Mouse (Mus musculus): Measurements from ENCODE around the gene Nmnat3. TPM values are rescaled to one million over a fixed set of nuclear protein-coding genes. Genes with fewer than 3 reads are reported as not detected.

Gene Nmnat3
- total and polyA plus RNA-seq, 3 experiments = 8.1 to 9.3 (median 9.2) TPM

GRCm38 (mm10) chr9:98260210-98260609, 27.0 kb upstream of the Nmnat3 start:
- no peak for DNase-seq (ENCODE audit: extremely low read depth)
- no peak overlapping the region for H3K9ac ChIP-seq (ENCODE audit: insufficient read depth, low read depth)
- H3K4me2 ChIP-seq (ENCODE audit: insufficient read depth, low read depth, poor library complexity, severe bottlenecking) = no peak overlapping the region
- in situ Hi-C loops (cut with MboI; ENCODE audit: low pct_ligation_motif_present, low pct_unique_long_range_greater_than_20kb, low sequenced_read_pairs) = no loop called here
- no peaks in the 10 kb centered on the region for H3K27me3 ChIP-seq (replicated peaks)
- H3K36me3 ChIP-seq (replicated peaks in 1 of 2; ENCODE audit: control insufficient read depth in 1 of 2, insufficient read depth in 1 of 2, low read length in 1 of 2) = no peaks in the 10 kb centered on the region
- no peaks in the 10 kb centered on the region for H3K79me2 ChIP-seq (replicated peaks; ENCODE audit: control insufficient read depth, extremely low read depth, insufficient read depth, poor library complexity, severe bottlenecking)
- no peaks in the 10 kb centered on the region for H3K4me1 ChIP-seq (ENCODE audit: control insufficient read depth in 1 of 2, insufficient read depth in 2 of 2)
- dilution Hi-C loops (cut with MboI; ENCODE audit: extremely low pct_ligation_motif_present, extremely low pct_unique_long_range_greater_than_20kb, low sequenced_read_pairs) = no loop called here
- no peak overlapping the region for H3K4me3 ChIP-seq (replicated peaks in 1 of 3; ENCODE audit: low read depth in 2 of 3, low read length in 2 of 3, poor library complexity in 1 of 3)
- H3K9me3 ChIP-seq (replicated peaks; ENCODE audit: low read length) = peaks cover 9% of the 10 kb centered on the region
- no peak overlapping the region for H3K27ac ChIP-seq (ENCODE audit: insufficient read depth, low read depth)
- no peak for TF ChIP-seq TCF12 (IDR thresholded peaks at IDR 0.05; ENCODE audit: low read depth, low read length)
- no peak for TF ChIP-seq NELFE (IDR thresholded peaks at IDR 0.05; ENCODE audit: low read depth, low read length)
- no peak for TF ChIP-seq MXI1 (IDR thresholded peaks at IDR 0.05; ENCODE audit: low read depth, low read length)
- TF ChIP-seq ZNF384 (IDR thresholded peaks at IDR 0.05; ENCODE audit: low read depth, low read length) = no peak
- no peak for TF ChIP-seq MAFK (IDR thresholded peaks at IDR 0.05; ENCODE audit: insufficient replicate concordance, low read length)
- no peak for TF ChIP-seq GABPA (IDR thresholded peaks at IDR 0.05; ENCODE audit: insufficient replicate concordance, low read depth, low read length)
- TF ChIP-seq USF1 (IDR thresholded peaks at IDR 0.05; ENCODE audit: low read depth, low read length) = no peak
- TF ChIP-seq CTCF (conservative IDR thresholded peaks at IDR 0.05 in 1 of 2, IDR thresholded peaks at IDR 0.05 in 1 of 2; ENCODE audit: low read depth in 2 of 2, low read length in 2 of 2) = no peak
- no peak for TF ChIP-seq BHLHE40 (IDR thresholded peaks at IDR 0.05; ENCODE audit: low read depth, low read length)

GRCm38 (mm10) chr9:98261461-98262011, 25.7 kb upstream of the Nmnat3 start:
- Histone ChIP-seq H3K27me3 (replicated peaks) (no peaks in the 10 kb centered on the region), H3K4me3 (replicated peaks in 1 of 3; ENCODE audit: low read depth in 2 of 3, low read length in 2 of 3, poor library complexity in 1 of 3) (no peak overlapping the region), H3K36me3 (replicated peaks in 1 of 2; ENCODE audit: control insufficient read depth in 1 of 2, insufficient read depth in 1 of 2, low read length in 1 of 2) (no peaks in the 10 kb centered on the region), H3K4me2 (ENCODE audit: insufficient read depth, low read depth, poor library complexity, severe bottlenecking) (no peak overlapping the region), H3K9me3 (replicated peaks; ENCODE audit: low read length) (peaks cover 9% of the 10 kb centered on the region), H3K4me1 (ENCODE audit: control insufficient read depth in 1 of 2, insufficient read depth in 2 of 2) (no peaks in the 10 kb centered on the region), H3K27ac (ENCODE audit: insufficient read depth, low read depth) (no peak overlapping the region), H3K9ac (ENCODE audit: insufficient read depth, low read depth) (no peak overlapping the region), H3K79me2 (replicated peaks; ENCODE audit: control insufficient read depth, extremely low read depth, insufficient read depth, poor library complexity, severe bottlenecking) (no peaks in the 10 kb centered on the region)
- dilution Hi-C loops (cut with MboI; ENCODE audit: extremely low pct_ligation_motif_present, extremely low pct_unique_long_range_greater_than_20kb, low sequenced_read_pairs) (no loop called here), in situ Hi-C loops (cut with MboI; ENCODE audit: low pct_ligation_motif_present, low pct_unique_long_range_greater_than_20kb, low sequenced_read_pairs) (no loop called here)
- DNase-seq (ENCODE audit: extremely low read depth) = no peak
- TF ChIP-seq SMC3 (IDR thresholded peaks at IDR 0.05; ENCODE audit: low read depth, low read length) (no peak), TBP (conservative IDR thresholded peaks at IDR 0.05; ENCODE audit: low read depth, low read length) (no peak), ETS1 (conservative IDR thresholded peaks at IDR 0.05; ENCODE audit: low read depth, low read length) (no peak), MEF2A (IDR thresholded peaks at IDR 0.05; ENCODE audit: borderline replicate concordance, low read depth, low read length) (no peak), UBTF (IDR thresholded peaks at IDR 0.05; ENCODE audit: low read depth, low read length) (no peak), JUND (conservative IDR thresholded peaks at IDR 0.05; ENCODE audit: low read depth, low read length) (no peak), USF2 (conservative IDR thresholded peaks at IDR 0.05; ENCODE audit: low read depth, low read length) (no peak), BHLHE40 (IDR thresholded peaks at IDR 0.05; ENCODE audit: low read depth, low read length) (no peak), KAT2A (IDR thresholded peaks at IDR 0.05; ENCODE audit: insufficient replicate concordance, low read length) (no peak), NELFE (IDR thresholded peaks at IDR 0.05; ENCODE audit: low read depth, low read length) (no peak), MYC (IDR thresholded peaks at IDR 0.05; ENCODE audit: low read depth, low read length) (no peak), MAZ (IDR thresholded peaks at IDR 0.05; ENCODE audit: low read depth, low read length) (no peak), TCF12 (IDR thresholded peaks at IDR 0.05; ENCODE audit: low read depth, low read length) (no peak)

Data from CH12.LX (cell line).